Mouse (Mus musculus) stomach, embryonic 16.5 days (tissue): ENCODE measurements around the gene Cpeb4. TPM values are rescaled to one million over a fixed set of nuclear protein-coding genes. Genes with fewer than 3 reads are reported as not detected.

ENCODE experiments used
- ATAC-seq: fragments of 200-750 bp; cut with Nextera tagmentation; 2 replicates; pipeline ENCODE4 v1.8.0; 2017; ENCODE audit warnings: moderate number of reproducible peaks, moderate TSS enrichment; ENCODE audit not compliant: insufficient read depth, low FRiP score
- H3K27ac ChIP-seq: fragments of 300-500 bp; sonication (generic); 2 replicates; pipeline ENCODE4 v1.5.1; 2014; ENCODE audit warnings: low read length
- H3K27me3 ChIP-seq: fragments of 300-500 bp; sonication (generic); 2 replicates; pipeline ENCODE4 v1.6.1; 2014; ENCODE audit warnings: low read length, control low read depth, mixed read lengths; ENCODE audit not compliant: control insufficient read depth, insufficient read depth
- H3K36me3 ChIP-seq: fragments of 300-500 bp; sonication (generic); 2 replicates; pipeline ENCODE4 v1.6.1; 2014; ENCODE audit warnings: low read length; ENCODE audit not compliant: control insufficient read depth, insufficient read depth
- H3K4me1 ChIP-seq: fragments of 300-500 bp; sonication (generic); 2 replicates; pipeline ENCODE4 v1.6.1; 2014; ENCODE audit warnings: low read length, control low read depth, mixed read lengths; ENCODE audit not compliant: control insufficient read depth, insufficient read depth
- H3K4me2 ChIP-seq: fragments of 300-500 bp; sonication (generic); 2 replicates; pipeline ENCODE4 v1.6.1; 2014; ENCODE audit warnings: low read depth, low read length, mixed read lengths
- H3K4me3 ChIP-seq: fragments of 300-500 bp; sonication (generic); replicated peaks from 2 replicates; pipeline ENCODE4 v1.5.1; 2014; ENCODE audit warnings: mild to moderate bottlenecking, low read length
- H3K9ac ChIP-seq: fragments of 300-500 bp; sonication (generic); 2 replicates; pipeline ENCODE4 v1.6.1; 2014; ENCODE audit warnings: low read length
- H3K9me3 ChIP-seq: fragments of 300-500 bp; sonication (generic); replicated peaks from 2 replicates; pipeline ENCODE4 v1.6.1; 2016; ENCODE audit warnings: low read length, control low read depth; ENCODE audit not compliant: control insufficient read depth
- WGBS: fragments of 180-500 bp; shearing (Covaris S2); extraction: QIAGEN DNeasy Blood & Tissue Kit; methylation state at CpG from one replicate; pipeline ENCODE4 v1.1.7; 2014; 5-methylcytosine and 5-hydroxymethylcytosine counted together
- polyA plus RNA-seq: library from polyadenylated mRNA; unstranded; fragments of >200 nt; fragmentation: Nextera tagmentation; extraction: Ambion mirVana; gene quantifications from 2 replicates; pipeline ENCODE4 v1.2.1, GENCODE M21; 2015

Gene Cpeb4
- polyA plus RNA-seq, 1 experiment from 2014 or later: 5.8 TPM

GRCm38 (mm10) chr11:31874071-31874470 is 2.1 kb downstream of the Cpeb4 start:
- peak overlapping the region; percentile 44 for H3K4me2 ChIP-seq
- WGBS: 55% methylated on average over 2 of the region's 2 CpGs
- no peaks in the 10 kb centered on the region for H3K9me3 ChIP-seq
- H3K36me3 ChIP-seq: no peaks in the 10 kb centered on the region
- no peaks in the 10 kb centered on the region for H3K27me3 ChIP-seq
- peaks cover 16% of the 10 kb centered on the region for H3K4me1 ChIP-seq
- H3K9ac ChIP-seq: no peak overlapping the region
- no peak for ATAC-seq
- H3K4me3 ChIP-seq: peak overlapping the region; percentile 19; the same call in 1 of the 2 replicates
- no peak overlapping the region for H3K27ac ChIP-seq

GRCm38 (mm10) chr11:31883671-31884070 is 11.7 kb downstream of the Cpeb4 start:
- Histone ChIP-seq H3K9ac (no peak overlapping the region), H3K9me3 (no peaks in the 10 kb centered on the region), H3K36me3 (no peaks in the 10 kb centered on the region), H3K4me3 (no peak overlapping the region), H3K4me2 (no peak overlapping the region), H3K27ac (no peak overlapping the region), H3K27me3 (no peaks in the 10 kb centered on the region), H3K4me1 (no peaks in the 10 kb centered on the region)
- WGBS: 76% methylated on average over 1 of the region's 1 CpGs
- no peak for ATAC-seq

- Histone ChIP-seq H3K27me3 (no peaks in the 10 kb centered on the region), H3K9ac (no peak overlapping the region), H3K4me1 (no peaks in the 10 kb centered on the region), H3K36me3 (no peaks in the 10 kb centered on the region), H3K9me3 (no peaks in the 10 kb centered on the region), H3K4me3 (no peak overlapping the region), H3K27ac (no peak overlapping the region), H3K4me2 (no peak overlapping the region)
- WGBS: 37% methylated on average over 1 of the region's 1 CpGs
- ATAC-seq: no peak
Measured at GRCm38 (mm10) chr11:31885765-31886164, 13.8 kb downstream of the Cpeb4 start.

GRCm38 (mm10) chr11:31888229-31888628 is 16.2 kb downstream of the Cpeb4 start:
- H3K4me2 ChIP-seq: no peak overlapping the region
- H3K27ac ChIP-seq: no peak overlapping the region
- H3K27me3 ChIP-seq: no peaks in the 10 kb centered on the region
- no peak overlapping the region for H3K4me3 ChIP-seq
- no peak for ATAC-seq
- H3K4me1 ChIP-seq: no peaks in the 10 kb centered on the region
- no peaks in the 10 kb centered on the region for H3K9me3 ChIP-seq
- no peaks in the 10 kb centered on the region for H3K36me3 ChIP-seq
- no peak overlapping the region for H3K9ac ChIP-seq
- WGBS: 70% methylated on average over 1 of the region's 1 CpGs

- H3K36me3 ChIP-seq: no peaks in the 10 kb centered on the region
- H3K4me2 ChIP-seq: no peak overlapping the region
- 51% methylated on average over 3 of the region's 3 CpGs for WGBS
- no peak overlapping the region for H3K27ac ChIP-seq
- H3K9ac ChIP-seq: no peak overlapping the region
- H3K9me3 ChIP-seq: no peaks in the 10 kb centered on the region
- H3K27me3 ChIP-seq: no peaks in the 10 kb centered on the region
- no peak for ATAC-seq
- no peak overlapping the region for H3K4me3 ChIP-seq
- H3K4me1 ChIP-seq: peaks cover 4% of the 10 kb centered on the region; the same call in 1 of the 2 replicates
Measured at GRCm38 (mm10) chr11:31892152-31892551, 20.1 kb downstream of the Cpeb4 start.

GRCm38 (mm10) chr11:31893639-31894038 is 21.6 kb downstream of the Cpeb4 start:
- H3K27ac ChIP-seq: no peak overlapping the region
- no peak for ATAC-seq

GRCm38 (mm10) chr11:31896065-31896792 is 24.2 kb downstream of the Cpeb4 start:
- Histone ChIP-seq H3K9ac (no peak overlapping the region), H3K4me2 (no peak overlapping the region), H3K27me3 (no peaks in the 10 kb centered on the region), H3K27ac (no peak overlapping the region), H3K36me3 (no peaks in the 10 kb centered on the region), H3K9me3 (no peaks in the 10 kb centered on the region), H3K4me3 (no peak overlapping the region), H3K4me1 (peaks cover 4% of the 10 kb centered on the region; the same call in 1 of the 2 replicates)
- no peak for ATAC-seq
- WGBS: 63% methylated on average over 4 of the region's 4 CpGs

More at GRCm38 (mm10) chr11:31893639-31894038, 21.6 kb downstream of the Cpeb4 start:
- Histone ChIP-seq H3K9me3 (no peaks in the 10 kb centered on the region), H3K36me3 (no peaks in the 10 kb centered on the region), H3K27me3 (no peaks in the 10 kb centered on the region), H3K4me2 (no peak overlapping the region), H3K9ac (no peak overlapping the region), H3K4me1 (peaks cover 4% of the 10 kb centered on the region; the same call in 1 of the 2 replicates), H3K4me3 (no peak overlapping the region)
- 73% methylated on average over 2 of the region's 2 CpGs for WGBS

GRCm38 (mm10) chr11:31896905-31897304 is 24.9 kb downstream of the Cpeb4 start:
- WGBS: 73% methylated on average over 3 of the region's 3 CpGs
- no peak overlapping the region for H3K4me2 ChIP-seq
- no peaks in the 10 kb centered on the region for H3K9me3 ChIP-seq
- no peak overlapping the region for H3K4me3 ChIP-seq
- ATAC-seq: no peak
- H3K27me3 ChIP-seq: no peaks in the 10 kb centered on the region
- no peak overlapping the region for H3K27ac ChIP-seq
- H3K36me3 ChIP-seq: no peaks in the 10 kb centered on the region
- H3K4me1 ChIP-seq: peaks cover 4% of the 10 kb centered on the region; the same call in 1 of the 2 replicates
- no peak overlapping the region for H3K9ac ChIP-seq

GRCm38 (mm10) chr11:31899166-31899565 is 27.2 kb downstream of the Cpeb4 start:
- H3K36me3 ChIP-seq: no peaks in the 10 kb centered on the region
- H3K9me3 ChIP-seq: no peaks in the 10 kb centered on the region
- no peak overlapping the region for H3K4me3 ChIP-seq
- no peak overlapping the region for H3K9ac ChIP-seq
- no peak overlapping the region for H3K27ac ChIP-seq
- H3K27me3 ChIP-seq: no peaks in the 10 kb centered on the region
- H3K4me2 ChIP-seq: no peak overlapping the region
- peaks cover 4% of the 10 kb centered on the region; the same call in 1 of the 2 replicates for H3K4me1 ChIP-seq
- no peak for ATAC-seq
